Mouse (Mus musculus) MEL (cell line): ENCODE results near the gene Sapcd1.

Experiments used
- CHD1 ChIP-seq: IDR thresholded peaks from 2 replicates; pipeline ENCODE4 v1.6.1; 2012; ENCODE audit warnings: low read depth, mild to moderate bottlenecking, inconsistent platforms, low read length, improper control_type of control experiment
- CTCF ChIP-seq, 3 experiments: IDR thresholded peaks in 2 of 3; conservative IDR thresholded peaks in 1 of 3; 2 replicates each; pipeline ENCODE4 v1.5.1; 2011 to 2012; ENCODE audit warnings: low read length in 3 of 3, low read depth in 2 of 3, mild to moderate bottlenecking in 2 of 3, improper control_type of control experiment in 1 of 3, inconsistent platforms in 1 of 3, mixed read lengths in 1 of 3, moderate library complexity in 1 of 3; ENCODE audit not compliant: control insufficient read depth in 1 of 3, insufficient read depth in 1 of 3, poor library complexity in 1 of 3, severe bottlenecking in 1 of 3
- E2F4 ChIP-seq: IDR thresholded peaks from 2 replicates; pipeline ENCODE4 v1.6.1; 2011; ENCODE audit warnings: low read depth, low read length, improper control_type of control experiment, borderline replicate concordance
- POLR2A ChIP-seq, 2 experiments: IDR thresholded peaks; 2 replicates each; pipeline ENCODE4 v1.6.1; 2011 to 2012; ENCODE audit warnings: low read length in 2 of 2, mild to moderate bottlenecking in 2 of 2, control low read depth in 1 of 2, improper control_type of control experiment in 1 of 2, low read depth in 1 of 2, moderate library complexity in 1 of 2; ENCODE audit not compliant: control insufficient read depth in 1 of 2, insufficient read depth in 1 of 2, poor library complexity in 1 of 2
- TCF12 ChIP-seq: IDR thresholded peaks from 2 replicates; pipeline ENCODE4 v1.6.1; 2014; ENCODE audit warnings: low read depth, mild to moderate bottlenecking, inconsistent platforms, low read length, improper control_type of control experiment, moderate library complexity
- USF1 ChIP-seq: IDR thresholded peaks from 2 replicates; pipeline ENCODE4 v1.6.1; 2014; ENCODE audit warnings: low read depth, mild to moderate bottlenecking, inconsistent platforms, low read length, improper control_type of control experiment, moderate library complexity
- ZC3H11A ChIP-seq: IDR thresholded peaks from 2 replicates; pipeline ENCODE4 v1.6.1; 2012; ENCODE audit warnings: low read depth, mild to moderate bottlenecking, inconsistent platforms, low read length, improper control_type of control experiment

DNA sequence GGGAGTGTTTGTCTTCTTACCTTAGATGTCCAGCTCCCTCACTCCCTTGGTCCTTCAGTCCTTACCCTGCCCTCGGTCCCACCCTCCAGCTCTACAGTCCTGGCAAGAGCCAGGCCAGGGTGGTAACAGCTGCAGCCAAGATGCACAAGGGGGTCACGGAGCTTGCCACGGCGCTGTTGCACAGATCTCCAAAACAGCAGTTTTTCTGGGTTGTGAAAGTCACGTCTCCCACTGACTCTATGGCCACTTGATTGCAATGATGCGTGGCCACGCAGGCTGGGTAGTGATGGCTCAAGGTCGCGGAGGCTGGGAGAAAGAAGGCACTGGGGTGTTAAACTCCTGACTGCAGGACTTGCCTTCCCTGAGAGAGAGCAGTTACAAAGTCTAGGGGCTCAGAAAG lies 43.6 kb upstream of the Sapcd1 start:
- TF ChIP-seq USF1: no peak
- TF ChIP-seq CTCF (IDR thresholded peaks at IDR 0.05 in 2 of 3, conservative IDR thresholded peaks at IDR 0.05 in 1 of 3; ENCODE audit: control insufficient read depth in 1 of 3, insufficient read depth in 1 of 3, low read depth in 2 of 3, low read length in 3 of 3, poor library complexity in 1 of 3, severe bottlenecking in 1 of 3): no peak
- TF ChIP-seq ZC3H11A: no peak
- no peak for TF ChIP-seq TCF12
- no peak for TF ChIP-seq CHD1
- no peak for TF ChIP-seq E2F4
- TF ChIP-seq POLR2A (IDR thresholded peaks at IDR 0.05; ENCODE audit: control insufficient read depth in 1 of 2, insufficient read depth in 1 of 2, low read depth in 1 of 2, low read length in 2 of 2, poor library complexity in 1 of 2): no peak
